Mouse (Mus musculus) lung, embryonic 14.5 days (tissue): ENCODE results near the gene Tecpr1. TPM values are rescaled to one million over a fixed set of nuclear protein-coding genes. Genes with fewer than 3 reads are reported as not detected.

Experiments
- ATAC-seq: fragments of 200-750 bp; cut with Nextera tagmentation; 2 replicates; pipeline ENCODE4 v1.8.0; 2017; ENCODE audit warnings: mild to moderate bottlenecking, moderate TSS enrichment, moderate library complexity; ENCODE audit not compliant: insufficient read depth
- DNase-seq: peaks from one replicate; pipeline ENCODE4 v3.0.0-alpha.2; 2015
- H3K27ac ChIP-seq: fragments of 300-500 bp; sonication (generic); 2 replicates; pipeline ENCODE4 v1.5.1; 2014; ENCODE audit warnings: low read depth, mild to moderate bottlenecking, moderate library complexity
- H3K27me3 ChIP-seq: fragments of 300-500 bp; sonication (generic); 2 replicates; pipeline ENCODE4 v1.6.1; 2014; ENCODE audit warnings: low read length, control low read depth; ENCODE audit not compliant: insufficient read depth
- H3K36me3 ChIP-seq: fragments of 300-500 bp; sonication (generic); 2 replicates; pipeline ENCODE4 v1.6.1; 2014; ENCODE audit warnings: control low read depth; ENCODE audit not compliant: insufficient read depth
- H3K4me1 ChIP-seq: fragments of 300-500 bp; sonication (generic); 2 replicates; pipeline ENCODE4 v1.6.1; 2014; ENCODE audit warnings: antibody characterized with exemption, control low read depth; ENCODE audit not compliant: insufficient read depth
- H3K4me2 ChIP-seq: fragments of 300-500 bp; sonication (generic); 2 replicates; pipeline ENCODE4 v1.6.1; 2014; ENCODE audit warnings: mild to moderate bottlenecking
- H3K4me3 ChIP-seq: fragments of 300-500 bp; sonication (generic); 2 replicates; pipeline ENCODE4 v1.5.1; 2014; ENCODE audit warnings: low read depth, low read length
- H3K9ac ChIP-seq: fragments of 300-500 bp; sonication (generic); 2 replicates; pipeline ENCODE4 v1.6.1; 2014
- H3K9me3 ChIP-seq: fragments of 300-500 bp; sonication (generic); 2 replicates; pipeline ENCODE4 v1.6.1; 2016; ENCODE audit warnings: low read depth, low read length, control low read depth
- CTCF ChIP-seq: IDR thresholded peaks from 2 replicates; pipeline ENCODE4 v1.5.1; 2016; ENCODE audit warnings: antibody characterized with exemption, low read depth
- WGBS: fragments of 180-500 bp; shearing (Covaris S2); extraction: QIAGEN DNeasy Blood & Tissue Kit; methylation state at CpG from one replicate; pipeline ENCODE4 v1.1.7; 2014; 5-methylcytosine and 5-hydroxymethylcytosine counted together
- polyA plus RNA-seq: library from polyadenylated mRNA; unstranded; fragments of >200 nt; fragmentation: Nextera tagmentation; extraction: Ambion mirVana; gene quantifications from 2 replicates; pipeline ENCODE4 v1.2.1, GENCODE M21; 2014

The Tecpr1 gene
- polyA plus RNA-seq, 1 experiment from 2014 or later = 19.3 TPM

DNA sequence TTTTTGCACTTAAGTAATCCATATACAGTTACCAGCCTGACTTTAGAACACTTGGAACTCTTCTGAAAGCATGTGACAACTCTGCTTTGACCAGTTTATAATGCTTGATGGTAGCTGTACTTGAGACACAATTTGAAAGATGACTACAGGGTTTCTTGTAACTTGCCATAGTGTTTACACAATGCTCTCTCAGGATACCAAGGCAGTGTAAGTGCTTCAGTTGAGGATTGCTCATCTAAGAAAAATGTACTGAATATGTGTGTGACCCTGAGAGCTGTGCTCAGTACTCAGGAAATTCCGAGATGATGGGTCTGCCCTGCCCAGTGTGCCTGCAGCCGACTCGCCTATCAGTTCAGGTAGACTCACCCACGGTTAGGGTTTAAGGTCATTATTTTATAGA, 72.1 kb downstream of the Tecpr1 start:
- WGBS = 63% methylated on average over 4 of the region's 4 CpGs
- no peak overlapping the region for H3K9ac ChIP-seq
- no peaks in the 10 kb centered on the region for H3K4me1 ChIP-seq
- DNase-seq = no peak
- peaks cover 35% of the 10 kb centered on the region for H3K36me3 ChIP-seq
- ATAC-seq = peak; percentile 35; the same call in 1 of the 2 replicates
- H3K27ac ChIP-seq = peak overlapping the region; percentile 42; the same call in 1 of the 2 replicates
- H3K4me2 ChIP-seq = no peak overlapping the region
- no peaks in the 10 kb centered on the region for H3K9me3 ChIP-seq
- TF ChIP-seq CTCF = no peak
- no peaks in the 10 kb centered on the region for H3K27me3 ChIP-seq
- H3K4me3 ChIP-seq = no peak overlapping the region

DNA sequence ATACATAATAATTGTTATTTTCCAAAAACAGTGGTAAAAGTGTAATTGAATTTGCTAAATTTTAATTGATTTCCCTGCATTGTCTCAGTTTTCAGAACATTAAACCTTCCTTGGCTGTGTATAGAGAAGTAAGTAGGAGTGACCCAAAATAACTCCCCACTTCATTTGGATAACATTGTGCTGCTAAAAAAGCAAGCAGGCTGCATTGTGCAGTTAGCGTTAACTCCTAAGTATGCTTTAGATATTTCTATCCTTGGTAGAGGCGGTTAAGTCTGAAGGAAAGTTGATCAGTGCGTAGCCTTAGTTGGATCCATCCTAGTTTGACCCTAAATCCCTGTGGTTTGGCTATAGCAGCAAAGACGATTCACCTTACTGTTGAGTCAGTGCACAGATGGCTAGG, 73.9 kb downstream of the Tecpr1 start:
- Histone ChIP-seq H3K27me3 (no peaks in the 10 kb centered on the region), H3K9me3 (no peaks in the 10 kb centered on the region), H3K4me3 (no peak overlapping the region), H3K9ac (no peak overlapping the region), H3K36me3 (peaks cover 48% of the 10 kb centered on the region), H3K27ac (no peak overlapping the region), H3K4me1 (no peaks in the 10 kb centered on the region), H3K4me2 (no peak overlapping the region)
- 89% methylated on average over 4 of the region's 4 CpGs for WGBS
- TF ChIP-seq CTCF = no peak
- ATAC-seq (no peak), DNase-seq (no peak)

DNA sequence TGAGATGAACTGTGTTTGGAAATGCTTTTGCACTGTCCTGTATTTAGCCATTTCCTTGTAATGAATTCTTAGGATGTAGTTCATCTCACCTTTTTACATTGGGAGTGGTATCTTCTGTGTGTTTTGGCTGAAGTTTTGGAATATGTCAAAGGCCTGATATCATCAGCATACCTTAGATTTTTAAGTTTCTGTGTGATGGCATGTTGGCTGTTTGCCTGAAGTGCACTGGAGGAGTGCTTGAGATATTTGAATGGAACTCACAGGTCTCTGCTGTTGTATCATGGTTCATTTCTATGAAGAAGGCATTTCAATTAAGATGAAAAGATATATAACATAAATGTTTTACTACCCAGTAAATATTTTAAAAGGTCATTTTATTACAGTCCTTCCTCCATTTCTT, 76.5 kb downstream of the Tecpr1 start:
- peak; percentile 42 for DNase-seq
- Histone ChIP-seq H3K36me3 (peaks cover 42% of the 10 kb centered on the region), H3K9ac (no peak overlapping the region), H3K4me1 (no peaks in the 10 kb centered on the region), H3K4me3 (no peak overlapping the region), H3K27ac (no peak overlapping the region), H3K4me2 (no peak overlapping the region), H3K9me3 (no peaks in the 10 kb centered on the region), H3K27me3 (no peaks in the 10 kb centered on the region)
- no peak for TF ChIP-seq CTCF
- no peak for ATAC-seq

Other genes starting within 250 kb of the Tecpr1 start
- gene Ccz1, start 208.7 kb downstream of the Tecpr1 start, polyA plus RNA-seq = 79.4 and 87.2 TPM in 2 replicates
- not detected in 2 replicates for gene Ocm, start 196.9 kb downstream of the Tecpr1 start, polyA plus RNA-seq
- gene Lmtk2, start 123.2 kb downstream of the Tecpr1 start, polyA plus RNA-seq = 5.1 and 5.3 TPM in 2 replicates
- 0.18 and 0.42 TPM in 2 replicates for gene Bhlha15, start 33.3 kb downstream of the Tecpr1 start, polyA plus RNA-seq
- gene Bri3, start 20.8 kb upstream of the Tecpr1 start, polyA plus RNA-seq = 128 and 145 TPM in 2 replicates
- 7.5 and 8.1 TPM in 2 replicates for gene Baiap2l1, start 134.5 kb upstream of the Tecpr1 start, polyA plus RNA-seq